In genomic region chr11:99430670-99431069, GRCm38 (mm10) we compare ENCODE assay signal across 11 mouse cellular contexts. TPM values are rescaled to one million over a fixed set of nuclear protein-coding genes. Genes with fewer than 3 reads are reported as not detected.
DNase-seq lines count a peak whose midpoint lies in the region; ATAC-seq lines count a peak whose summit lies in the region.
"Had no signal": no experiment of that assay in that cellular context is flagged by ENCODE, and none has a peak within 500 bp of the region (broad histone marks: within the 10 kb centered on the region; RNA-seq: fewer than 3 reads in every experiment).

No protein-coding gene starts in this region.

- H3K4me3 ChIP-seq in hindbrain, embryonic 14.5 days (replicated peaks; ENCODE audit: low read length) = no peak overlapping the region
- H3K4me3 ChIP-seq in hindbrain, embryonic 12.5 days = no peak overlapping the region
- no peak overlapping the region for H3K4me3 ChIP-seq in embryonic facial prominence, embryonic 11.5 days (ENCODE audit: low read depth, low read length)
- H3K4me3 ChIP-seq: myocyte had no signal

- no peak overlapping the region for H3K9ac ChIP-seq in hindbrain, embryonic 14.5 days
- H3K9ac ChIP-seq in hindbrain, embryonic 12.5 days = no peak overlapping the region
- H3K9ac ChIP-seq in embryonic facial prominence, embryonic 11.5 days (replicated peaks; ENCODE audit: low read length) = no peak overlapping the region

- H3K27me3 ChIP-seq in hindbrain, embryonic 14.5 days (ENCODE audit: control insufficient read depth, insufficient read depth, low read length) = no peaks in the 10 kb centered on the region
- no peaks in the 10 kb centered on the region for H3K27me3 ChIP-seq in hindbrain, embryonic 12.5 days
- no peaks in the 10 kb centered on the region for H3K27me3 ChIP-seq in embryonic facial prominence, embryonic 11.5 days (ENCODE audit: control insufficient read depth, insufficient read depth, low read length)

- H3K27ac ChIP-seq in hindbrain, embryonic 14.5 days = no peak overlapping the region
- H3K27ac ChIP-seq in hindbrain, embryonic 12.5 days = no peak overlapping the region
- H3K27ac ChIP-seq in embryonic facial prominence, embryonic 11.5 days (replicated peaks; ENCODE audit: low read depth, low read length) = no peak overlapping the region

- DNase-seq in hindbrain, embryonic 14.5 days (ENCODE audit: low spot score) = peak; percentile 73
- peak; percentile 14 for DNase-seq in thymus, postnatal 4 days
- DNase-seq in thymus, postnatal 25 days = no peak
- peak; percentile 30 for DNase-seq in embryonic facial prominence, embryonic 11.5 days (ENCODE audit: low spot score)
- peak; percentile 72 for DNase-seq in testis, postnatal 10 days (ENCODE audit: low spot score)
- DNase-seq in urinary bladder, postnatal 36 days (ENCODE audit: low spot score in 2 of 2) = no peak
- DNase-seq in heart, adult 11 months = no peak

- no peaks in the 10 kb centered on the region for H3K36me3 ChIP-seq in hindbrain, embryonic 14.5 days (replicated peaks; ENCODE audit: control insufficient read depth, insufficient read depth)
- no peaks in the 10 kb centered on the region for H3K36me3 ChIP-seq in hindbrain, embryonic 12.5 days
- H3K36me3 ChIP-seq in embryonic facial prominence, embryonic 11.5 days (replicated peaks; ENCODE audit: control insufficient read depth, insufficient read depth, low read depth, low read length) = no peaks in the 10 kb centered on the region

- H3K4me2 ChIP-seq in hindbrain, embryonic 14.5 days (replicated peaks) = no peak overlapping the region
- H3K4me2 ChIP-seq in hindbrain, embryonic 12.5 days (replicated peaks) = no peak overlapping the region
- H3K4me2 ChIP-seq in embryonic facial prominence, embryonic 11.5 days (ENCODE audit: low read depth, low read length) = no peak overlapping the region

- H3K9me3 ChIP-seq in hindbrain, embryonic 14.5 days (ENCODE audit: control insufficient read depth, low read length) = no peaks in the 10 kb centered on the region
- no peaks in the 10 kb centered on the region for H3K9me3 ChIP-seq in hindbrain, embryonic 12.5 days (replicated peaks)
- no peaks in the 10 kb centered on the region for H3K9me3 ChIP-seq in embryonic facial prominence, embryonic 11.5 days (replicated peaks; ENCODE audit: control insufficient read depth, low read length)

- 31% methylated on average over 12 of the region's 12 CpGs for WGBS in hindbrain, embryonic 14.5 days
- WGBS in hindbrain, embryonic 12.5 days = 41% methylated on average over 12 of the region's 12 CpGs
- 51% methylated on average over 12 of the region's 12 CpGs for WGBS in embryonic facial prominence, embryonic 11.5 days

- no peak for ATAC-seq in hindbrain, embryonic 14.5 days (ENCODE audit: low FRiP score)
- no peak for ATAC-seq in hindbrain, embryonic 12.5 days (ENCODE audit: low FRiP score)
- ATAC-seq in embryonic facial prominence, embryonic 11.5 days (replicated peaks; ENCODE audit: insufficient number of reproducible peaks, low FRiP score, low TSS enrichment, low read depth) = no peak

- no peaks in the 10 kb centered on the region for H3K4me1 ChIP-seq in hindbrain, embryonic 14.5 days (replicated peaks; ENCODE audit: control insufficient read depth, insufficient read depth, low read length)
- peaks cover 5% of the 10 kb centered on the region; the same call in 1 of the 2 replicates for H3K4me1 ChIP-seq in hindbrain, embryonic 12.5 days
- H3K4me1 ChIP-seq in embryonic facial prominence, embryonic 11.5 days (ENCODE audit: control insufficient read depth, insufficient read depth, low read length) = no peaks in the 10 kb centered on the region

RNA-seq across cellular contexts. Expression of gene Krt20, which starts 7.3 kb away (rescaled TPM):
- polyA plus RNA-seq in hindbrain, embryonic 14.5 days (2014; fragmentation: Nextera tagmentation; extraction: Ambion mirVana) = 0.14 TPM in 1 of 2 replicates, not detected in the other
- 0.35 TPM in 2 replicates for polyA plus RNA-seq in hindbrain, embryonic 12.5 days (2016; fragmentation: Nextera tagmentation; extraction: Ambion mirVana)
- 0.17 and 0.53 TPM in 2 replicates for polyA plus RNA-seq in embryonic facial prominence, embryonic 11.5 days (2014; fragmentation: Nextera tagmentation; extraction: Ambion mirVana)
- polyA plus RNA-seq: cerebellum, adult 2 months; myocyte had no signal

RNA-seq across cellular contexts. Expression of gene Krt12, which starts 8.6 kb away (rescaled TPM):
- not detected in 2 replicates for polyA plus RNA-seq in hindbrain, embryonic 14.5 days (2014; fragmentation: Nextera tagmentation; extraction: Ambion mirVana)
- 0.12 TPM in 1 of 2 replicates, not detected in the other for polyA plus RNA-seq in hindbrain, embryonic 12.5 days (2016; fragmentation: Nextera tagmentation; extraction: Ambion mirVana)
- polyA plus RNA-seq in embryonic facial prominence, embryonic 11.5 days (2014; fragmentation: Nextera tagmentation; extraction: Ambion mirVana) = not detected in 2 replicates
- polyA plus RNA-seq: cerebellum, adult 2 months; intestine, embryonic 14.5 days; myocyte had no signal

RNA-seq across cellular contexts. Expression of gene Krt10, which starts 41.5 kb away (rescaled TPM):
- polyA plus RNA-seq in hindbrain, embryonic 14.5 days (2014; fragmentation: Nextera tagmentation; extraction: Ambion mirVana) = 31.7 and 39.9 TPM in 2 replicates
- polyA plus RNA-seq in hindbrain, embryonic 12.5 days (2016; fragmentation: Nextera tagmentation; extraction: Ambion mirVana) = 32.7 and 39.8 TPM in 2 replicates
- 26.7 and 30.1 TPM in 2 replicates for polyA plus RNA-seq in embryonic facial prominence, embryonic 11.5 days (2014; fragmentation: Nextera tagmentation; extraction: Ambion mirVana)

RNA-seq across cellular contexts. Expression of gene Krt28, which starts 56.0 kb away (rescaled TPM):
- 0.38 and 0.59 TPM in 2 replicates for polyA plus RNA-seq in hindbrain, embryonic 14.5 days (2014; fragmentation: Nextera tagmentation; extraction: Ambion mirVana)
- 0.21 and 0.27 TPM in 2 replicates for polyA plus RNA-seq in hindbrain, embryonic 12.5 days (2016; fragmentation: Nextera tagmentation; extraction: Ambion mirVana)
- 0.34 TPM in 1 of 2 replicates, not detected in the other for polyA plus RNA-seq in embryonic facial prominence, embryonic 11.5 days (2014; fragmentation: Nextera tagmentation; extraction: Ambion mirVana)
- polyA plus RNA-seq: intestine, embryonic 14.5 days had no signal

Comparison
In these comparisons a context has a peak if more than half of its experiments do, and no peak if none do; other contexts are left out.
1. DNase-seq: peak in hindbrain, embryonic 14.5 days (single experiment), thymus, postnatal 4 days (single experiment), embryonic facial prominence, embryonic 11.5 days (single experiment) and testis, postnatal 10 days (single experiment); none in thymus, postnatal 25 days (single experiment), urinary bladder, postnatal 36 days (0 of 2) and heart, adult 11 months (single experiment).